Mouse (Mus musculus): ENCODE measurements around the gene Etv6. TPM values are rescaled to one million over a fixed set of nuclear protein-coding genes. Genes with fewer than 3 reads are reported as not detected.
A peak's percentile ranks its signal among the peaks of the same experiment; 100 is the strongest.

Gene Etv6
- polyA plus RNA-seq, 1 experiment from 2014 or later = 3.4 TPM

DNA sequence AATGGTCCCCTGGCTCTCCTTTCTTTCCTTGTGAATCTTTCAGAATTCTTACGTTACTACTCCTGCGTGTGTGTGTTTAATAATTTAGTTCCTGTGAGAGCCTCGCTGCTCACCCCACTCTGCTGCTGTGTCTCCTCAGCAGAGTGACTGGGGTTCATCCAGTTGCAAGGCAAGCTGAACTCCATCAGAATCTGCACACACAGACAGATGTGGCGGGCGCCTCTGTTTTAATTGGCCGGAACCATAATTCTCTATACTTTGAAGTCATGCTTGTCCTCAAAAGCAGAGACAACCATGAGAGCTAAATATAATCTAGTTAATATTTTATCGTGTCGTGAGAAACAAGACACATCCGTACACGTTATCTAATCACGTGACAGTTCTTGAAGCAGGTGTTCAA is 107.2 kb downstream of the Etv6 start:
- Histone ChIP-seq H3K4me3 (ENCODE audit: low read length) (no peak overlapping the region), H3K36me3 (ENCODE audit: control insufficient read depth, insufficient read depth, low read length) (no peaks in the 10 kb centered on the region), H3K9ac (ENCODE audit: low read depth, low read length) (no peak overlapping the region), H3K27me3 (replicated peaks; ENCODE audit: control insufficient read depth, insufficient read depth, low read length) (no peaks in the 10 kb centered on the region), H3K4me1 (ENCODE audit: control insufficient read depth, insufficient read depth, low read depth, low read length) (peaks cover 3% of the 10 kb centered on the region), H3K27ac (ENCODE audit: low read depth, low read length) (no peak overlapping the region), H3K9me3 (ENCODE audit: control insufficient read depth, low read length) (no peaks in the 10 kb centered on the region), H3K4me2 (ENCODE audit: low read length) (no peak overlapping the region)
- no peak for ATAC-seq
- WGBS = 84% methylated on average over 11 of the region's 11 CpGs

DNA sequence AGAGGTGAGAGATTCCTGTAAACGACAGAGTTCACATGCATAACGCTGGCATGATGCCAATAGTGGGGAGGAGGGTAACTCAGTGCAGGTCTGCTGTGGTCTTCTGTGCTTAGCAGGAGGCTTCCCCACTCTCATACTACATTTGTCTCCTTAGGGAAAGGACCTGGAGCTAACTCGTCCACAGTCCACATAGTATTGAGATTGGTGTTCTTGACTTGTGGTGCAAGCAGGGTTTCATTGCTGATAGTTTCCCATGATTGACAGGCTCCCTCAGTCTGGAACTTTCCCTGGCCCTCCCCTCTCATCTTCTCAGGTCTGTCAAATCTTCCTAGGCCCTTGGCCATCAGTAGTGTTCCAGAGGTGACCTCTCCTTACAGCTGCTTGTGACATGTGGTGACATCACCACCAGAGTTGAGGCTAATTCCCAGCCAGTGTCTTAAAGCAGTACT is 108.2 kb downstream of the Etv6 start:
- Histone ChIP-seq H3K9ac (ENCODE audit: low read depth, low read length) (no peak overlapping the region), H3K4me1 (ENCODE audit: control insufficient read depth, insufficient read depth, low read depth, low read length) (peaks cover 11% of the 10 kb centered on the region)
- WGBS = 52% methylated on average over 3 of the region's 3 CpGs

DNA sequence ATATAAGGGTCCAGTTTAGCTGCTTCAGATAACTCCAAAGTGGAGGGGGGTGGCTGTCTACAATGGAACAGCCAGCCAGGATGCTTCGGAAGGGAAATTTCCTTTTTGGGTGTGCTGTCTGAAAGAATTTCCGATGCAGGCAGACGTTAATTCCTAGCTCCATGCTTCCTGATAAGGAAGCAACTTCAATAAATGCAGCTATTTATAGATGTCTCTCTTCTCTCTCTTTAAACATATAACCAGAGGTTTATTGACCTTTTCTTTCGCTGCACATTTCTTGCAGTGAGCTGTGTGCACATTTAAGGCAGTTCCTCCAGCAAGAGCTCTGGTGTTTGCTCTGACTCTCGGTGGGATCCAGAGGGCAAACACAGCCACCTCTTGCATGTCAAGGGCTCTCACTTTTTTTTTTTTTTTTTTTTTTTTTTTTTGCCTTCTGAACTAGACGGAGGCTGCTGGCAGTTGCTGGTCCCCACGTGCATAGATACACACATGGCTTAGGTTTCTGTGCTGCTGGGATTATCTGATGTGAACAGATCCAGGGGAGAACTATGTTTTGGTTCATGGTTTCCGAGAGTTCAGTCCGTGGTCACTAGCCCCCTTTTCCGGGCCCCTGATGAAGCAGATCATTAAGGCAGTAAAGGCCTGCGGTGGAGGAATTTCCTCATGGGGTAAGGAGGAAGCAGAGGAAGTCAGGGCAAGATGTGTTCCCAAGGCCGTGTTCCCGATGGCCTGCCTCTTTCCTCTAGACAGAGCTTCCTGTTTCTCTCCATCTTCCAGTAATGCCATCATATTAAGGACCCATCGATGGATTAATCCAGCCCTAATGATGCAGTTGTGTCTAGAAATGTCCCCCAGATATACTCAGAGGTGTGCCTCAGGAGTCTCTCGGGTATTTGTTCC is 109.0 kb downstream of the Etv6 start:
- no peak overlapping the region for H3K4me2 ChIP-seq (ENCODE audit: low read length)
- H3K9me3 ChIP-seq (ENCODE audit: control insufficient read depth, low read length) = no peaks in the 10 kb centered on the region
- peaks cover 11% of the 10 kb centered on the region for H3K4me1 ChIP-seq (ENCODE audit: control insufficient read depth, insufficient read depth, low read depth, low read length)
- H3K36me3 ChIP-seq (ENCODE audit: control insufficient read depth, insufficient read depth, low read length) = no peaks in the 10 kb centered on the region
- H3K27ac ChIP-seq (ENCODE audit: low read depth, low read length) = no peak overlapping the region
- no peak for ATAC-seq
- no peak overlapping the region for H3K9ac ChIP-seq (ENCODE audit: low read depth, low read length)
- WGBS = 79% methylated on average over 15 of the region's 15 CpGs
- H3K27me3 ChIP-seq (replicated peaks; ENCODE audit: control insufficient read depth, insufficient read depth, low read length) = no peaks in the 10 kb centered on the region
- no peak overlapping the region for H3K4me3 ChIP-seq (ENCODE audit: low read length)

More for the DNA sequence above, 108.2 kb downstream of the Etv6 start:
- H3K9me3 ChIP-seq (ENCODE audit: control insufficient read depth, low read length) = no peaks in the 10 kb centered on the region
- H3K4me2 ChIP-seq (ENCODE audit: low read length) = no peak overlapping the region
- ATAC-seq = no peak
- no peaks in the 10 kb centered on the region for H3K27me3 ChIP-seq (replicated peaks; ENCODE audit: control insufficient read depth, insufficient read depth, low read length)
- no peaks in the 10 kb centered on the region for H3K36me3 ChIP-seq (ENCODE audit: control insufficient read depth, insufficient read depth, low read length)
- no peak overlapping the region for H3K4me3 ChIP-seq (ENCODE audit: low read length)
- H3K27ac ChIP-seq (ENCODE audit: low read depth, low read length) = no peak overlapping the region

DNA sequence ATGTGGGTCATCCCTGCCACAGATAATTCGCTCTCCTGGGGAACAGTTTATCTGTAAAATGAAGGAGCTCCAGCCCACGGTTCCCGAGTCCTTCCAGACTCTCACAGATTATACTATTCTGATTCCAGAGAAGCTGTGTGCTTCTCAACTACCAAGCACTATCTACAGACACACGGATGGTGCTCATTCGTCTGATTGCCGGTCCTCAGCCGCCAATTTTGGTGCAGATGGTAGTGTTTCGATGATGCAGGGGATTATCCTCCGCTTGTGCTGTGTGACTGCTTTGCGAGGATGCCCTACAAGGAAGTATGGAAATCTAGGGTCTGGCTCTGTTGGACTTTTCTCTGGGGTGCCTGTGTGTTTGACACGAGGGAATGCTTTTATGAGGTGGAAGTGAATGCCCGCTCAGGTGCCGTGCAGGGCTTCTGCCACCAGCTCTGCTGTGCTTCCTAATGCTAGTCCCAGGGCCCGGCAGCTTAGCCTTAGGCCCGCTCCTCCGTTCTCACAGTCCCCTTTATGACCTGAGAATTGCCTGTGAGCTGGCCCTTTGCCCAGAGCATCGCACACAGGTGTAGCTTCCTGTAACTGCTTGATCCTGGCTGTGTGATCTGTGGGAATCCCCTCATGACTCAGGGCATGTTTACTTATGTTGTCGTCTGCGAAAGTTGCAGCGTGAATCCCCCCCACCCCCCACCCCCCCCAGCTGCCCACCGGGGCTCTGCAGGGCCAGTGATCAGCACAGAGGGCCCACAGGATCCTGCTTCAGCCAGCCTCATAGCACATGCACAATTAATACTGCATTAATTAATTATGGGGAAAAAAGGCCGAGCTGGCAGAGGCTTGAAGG is 112.3 kb downstream of the Etv6 start:
- 47% methylated on average over 22 of the region's 22 CpGs for WGBS
- H3K36me3 ChIP-seq (ENCODE audit: control insufficient read depth, insufficient read depth, low read length) = no peaks in the 10 kb centered on the region
- H3K27ac ChIP-seq (ENCODE audit: low read depth, low read length) = peak overlapping the region; percentile 37; the same call in 1 of the 2 replicates
- H3K27me3 ChIP-seq (replicated peaks; ENCODE audit: control insufficient read depth, insufficient read depth, low read length) = no peaks in the 10 kb centered on the region
- H3K9ac ChIP-seq (ENCODE audit: low read depth, low read length) = 0 out of 2 replicates have a peak overlapping the region, but pooled peaks have one; percentile 11
- no peak overlapping the region for H3K4me3 ChIP-seq (ENCODE audit: low read length)
- H3K4me2 ChIP-seq (ENCODE audit: low read length) = peak overlapping the region; percentile 20; the same call in 1 of the 2 replicates
- peak; percentile 62 for ATAC-seq
- H3K9me3 ChIP-seq (ENCODE audit: control insufficient read depth, low read length) = no peaks in the 10 kb centered on the region
- H3K4me1 ChIP-seq (ENCODE audit: control insufficient read depth, insufficient read depth, low read depth, low read length) = peaks cover 16% of the 10 kb centered on the region

DNA sequence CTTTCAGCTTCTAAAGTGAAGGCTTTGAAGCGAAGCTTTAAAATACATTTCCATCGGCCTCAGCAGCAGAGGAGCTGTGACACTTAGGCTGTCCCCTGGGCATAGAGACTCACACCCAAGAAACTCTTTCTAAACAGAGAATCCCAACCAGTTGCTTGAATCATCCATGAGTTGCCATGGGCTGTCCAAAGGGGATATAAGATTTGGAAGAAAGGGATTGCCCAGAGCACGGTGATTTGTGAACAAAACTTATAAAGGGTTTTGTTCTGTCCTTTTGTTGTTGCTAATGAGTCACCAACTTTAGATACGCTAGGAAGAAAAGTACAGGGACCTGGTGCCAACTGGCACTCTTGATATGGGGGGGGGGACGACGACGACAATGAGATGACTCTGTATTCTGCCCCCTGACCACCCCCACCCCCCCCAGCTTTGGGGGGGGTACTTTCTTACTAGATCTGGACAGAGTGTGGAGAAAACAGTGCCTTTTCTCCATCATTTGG is 113.0 kb downstream of the Etv6 start:
- Histone ChIP-seq H3K27ac (ENCODE audit: low read depth, low read length) (0 out of 2 replicates have a peak overlapping the region, but pooled peaks have one; percentile 21), H3K4me3 (ENCODE audit: low read length) (no peak overlapping the region), H3K9me3 (ENCODE audit: control insufficient read depth, low read length) (no peaks in the 10 kb centered on the region), H3K4me1 (ENCODE audit: control insufficient read depth, insufficient read depth, low read depth, low read length) (peaks cover 16% of the 10 kb centered on the region), H3K36me3 (ENCODE audit: control insufficient read depth, insufficient read depth, low read length) (no peaks in the 10 kb centered on the region), H3K9ac (ENCODE audit: low read depth, low read length) (no peak overlapping the region), H3K4me2 (ENCODE audit: low read length) (no peak overlapping the region; the same call in 1 of the 2 replicates), H3K27me3 (replicated peaks; ENCODE audit: control insufficient read depth, insufficient read depth, low read length) (no peaks in the 10 kb centered on the region)
- peak; percentile 51 for ATAC-seq
- WGBS = 25% methylated on average over 7 of the region's 7 CpGs

DNA sequence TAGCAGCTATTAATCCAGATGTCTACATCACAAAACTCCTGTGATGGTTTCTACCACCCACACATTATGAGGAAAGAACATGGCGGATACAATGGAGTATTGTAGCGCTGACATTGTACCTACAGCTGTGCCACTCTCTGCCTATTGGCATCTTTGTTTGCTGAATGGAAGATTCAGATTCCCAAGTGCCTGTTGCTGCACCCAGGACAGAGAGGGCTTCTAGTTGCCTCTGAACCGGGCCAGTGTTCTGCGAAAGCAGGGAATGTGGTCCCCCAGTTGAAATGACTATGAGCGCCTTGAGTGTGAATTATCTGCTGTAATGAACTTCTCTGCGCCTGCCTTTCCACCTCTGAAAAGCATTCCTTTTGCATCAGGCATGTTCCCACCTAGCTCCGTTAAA is 114.1 kb downstream of the Etv6 start:
- Histone ChIP-seq H3K9ac (ENCODE audit: low read depth, low read length) (no peak overlapping the region), H3K4me1 (ENCODE audit: control insufficient read depth, insufficient read depth, low read depth, low read length) (peaks cover 16% of the 10 kb centered on the region), H3K27me3 (replicated peaks; ENCODE audit: control insufficient read depth, insufficient read depth, low read length) (no peaks in the 10 kb centered on the region), H3K27ac (ENCODE audit: low read depth, low read length) (no peak overlapping the region), H3K9me3 (ENCODE audit: control insufficient read depth, low read length) (no peaks in the 10 kb centered on the region), H3K36me3 (ENCODE audit: control insufficient read depth, insufficient read depth, low read length) (no peaks in the 10 kb centered on the region), H3K4me2 (ENCODE audit: low read length) (no peak overlapping the region), H3K4me3 (ENCODE audit: low read length) (no peak overlapping the region)
- no peak for ATAC-seq
- WGBS = 96% methylated on average over 7 of the region's 7 CpGs

DNA sequence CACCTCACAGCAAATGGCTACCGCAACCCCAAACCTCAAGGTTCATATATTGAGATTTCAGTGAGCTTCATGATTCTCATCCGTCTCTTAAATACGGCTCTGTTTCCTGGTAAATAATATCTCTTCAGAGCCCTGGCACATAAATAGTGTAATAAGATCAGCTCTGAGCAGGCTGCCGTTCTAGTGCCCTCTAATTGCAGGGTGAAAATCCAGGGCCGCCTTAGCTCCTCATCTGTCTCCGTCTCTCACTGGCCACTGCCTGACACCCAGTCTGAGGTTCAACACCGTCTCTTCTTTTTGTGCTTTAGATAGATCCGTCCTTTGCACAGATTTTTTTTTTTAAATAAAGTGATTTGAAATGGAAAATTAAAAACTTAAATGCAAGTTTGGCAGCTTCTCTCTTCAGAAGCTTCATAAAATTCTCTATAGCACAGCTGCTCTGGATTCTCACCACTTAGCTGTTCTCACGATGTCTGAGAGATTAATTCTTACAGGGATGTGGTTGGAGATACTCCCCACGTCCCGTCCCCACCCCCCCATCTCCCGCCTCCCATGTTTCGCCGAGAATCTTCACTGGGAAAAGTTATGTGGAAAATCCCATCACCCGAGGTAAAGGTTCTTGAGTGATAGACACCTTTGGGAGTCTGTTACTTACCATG is 115.7 kb downstream of the Etv6 start:
- WGBS = 74% methylated on average over 15 of the region's 15 CpGs
- no peaks in the 10 kb centered on the region for H3K9me3 ChIP-seq (ENCODE audit: control insufficient read depth, low read length)
- peaks cover 20% of the 10 kb centered on the region for H3K4me1 ChIP-seq (ENCODE audit: control insufficient read depth, insufficient read depth, low read depth, low read length)
- no peak overlapping the region for H3K4me2 ChIP-seq (ENCODE audit: low read length)
- no peak overlapping the region for H3K4me3 ChIP-seq (ENCODE audit: low read length)
- no peak for ATAC-seq
- no peak overlapping the region for H3K9ac ChIP-seq (ENCODE audit: low read depth, low read length)
- H3K36me3 ChIP-seq (ENCODE audit: control insufficient read depth, insufficient read depth, low read length) = no peaks in the 10 kb centered on the region
- H3K27ac ChIP-seq (ENCODE audit: low read depth, low read length) = no peak overlapping the region
- no peaks in the 10 kb centered on the region for H3K27me3 ChIP-seq (replicated peaks; ENCODE audit: control insufficient read depth, insufficient read depth, low read length)

DNA sequence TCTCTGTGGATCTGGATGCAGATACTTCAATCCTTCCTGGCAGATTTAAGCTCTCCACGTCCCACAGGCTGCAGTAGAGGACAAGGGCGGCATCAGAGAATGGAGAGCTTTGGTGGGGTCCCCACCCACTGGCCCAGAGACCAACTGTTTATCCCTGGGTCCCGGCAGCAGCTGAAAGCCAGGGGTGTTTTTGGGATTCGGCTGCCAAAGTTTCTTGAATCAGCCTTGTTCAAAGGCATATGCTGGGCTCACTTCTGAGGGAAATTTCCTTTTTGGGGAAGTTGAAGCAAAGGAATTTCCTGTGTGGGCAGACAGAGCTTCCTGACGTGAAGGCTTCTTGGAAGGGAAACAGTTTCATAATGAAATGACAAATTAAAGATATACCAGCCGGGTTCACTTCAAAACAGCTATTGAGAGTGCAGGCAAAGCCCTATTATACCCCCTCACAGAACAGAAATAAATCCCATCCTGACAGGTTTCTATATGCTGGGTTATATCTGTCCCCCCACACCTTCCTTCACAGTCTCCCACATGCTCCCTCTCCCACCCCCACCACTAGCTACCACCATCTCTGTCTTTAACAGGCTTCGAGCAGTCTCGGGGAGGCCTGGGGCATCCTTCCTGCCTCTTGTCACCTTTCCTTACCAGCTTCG is 116.5 kb downstream of the Etv6 start:
- Histone ChIP-seq H3K27ac (ENCODE audit: low read depth, low read length) (no peak overlapping the region), H3K4me3 (ENCODE audit: low read length) (no peak overlapping the region), H3K9me3 (ENCODE audit: control insufficient read depth, low read length) (no peaks in the 10 kb centered on the region), H3K4me1 (ENCODE audit: control insufficient read depth, insufficient read depth, low read depth, low read length) (peaks cover 26% of the 10 kb centered on the region), H3K4me2 (ENCODE audit: low read length) (no peak overlapping the region), H3K27me3 (replicated peaks; ENCODE audit: control insufficient read depth, insufficient read depth, low read length) (no peaks in the 10 kb centered on the region), H3K9ac (ENCODE audit: low read depth, low read length) (no peak overlapping the region), H3K36me3 (ENCODE audit: control insufficient read depth, insufficient read depth, low read length) (no peaks in the 10 kb centered on the region)
- ATAC-seq = no peak
- WGBS = 62% methylated on average over 9 of the region's 9 CpGs
